In the genomic region with DNA sequence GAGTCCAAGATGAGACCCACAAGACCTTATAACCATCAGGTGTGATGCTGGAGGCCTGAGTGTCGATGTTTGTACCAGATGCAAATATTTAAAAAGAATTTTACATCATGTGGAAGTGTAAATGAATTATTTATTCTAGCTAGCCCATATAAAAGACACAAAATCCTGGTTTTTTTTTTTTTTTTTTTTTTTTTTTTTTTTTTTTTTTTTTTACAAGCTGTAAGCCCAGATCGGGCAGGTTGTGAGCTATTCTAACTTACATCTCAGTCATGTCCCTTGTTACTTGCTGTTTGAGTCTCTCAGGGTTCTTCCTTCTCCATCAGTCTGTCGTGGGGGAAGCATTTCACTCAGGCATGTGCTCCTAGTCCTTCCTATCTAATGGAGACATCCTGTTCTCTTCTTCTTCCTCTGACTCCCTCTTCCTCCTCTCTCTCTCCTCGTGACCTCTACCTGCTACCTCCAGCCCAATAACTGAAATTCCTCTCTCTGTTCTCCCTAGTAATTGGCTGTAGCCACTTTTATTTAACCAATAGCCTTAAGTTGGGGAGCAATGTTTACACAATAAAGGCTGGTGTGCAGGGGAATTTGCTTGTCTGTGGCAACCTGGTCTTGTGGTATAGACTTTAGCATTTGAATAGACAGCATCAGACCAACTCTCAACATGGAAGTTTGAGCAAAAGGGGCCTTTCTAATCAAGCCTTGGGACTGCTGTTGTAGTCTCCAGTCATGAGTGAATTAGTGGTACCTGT, we compare ENCODE assay signal across 3 mouse cellular contexts.
TF ChIP-seq lines count a peak whose summit lies in the region.

No protein-coding gene starts in this region.

TF ChIP-seq in CH12.LX, 34 proteins besides CTCF, POLR2A, EP300 and RAD21:
- no peak for TF ChIP-seq ELF1 (IDR thresholded peaks at IDR 0.05; ENCODE audit: low read depth, low read length)
- TF ChIP-seq ZNF384 (IDR thresholded peaks at IDR 0.05; ENCODE audit: low read depth, low read length), result peak; percentile 72

TF ChIP-seq in MEL, 35 proteins besides CTCF, POLR2A, EP300 and RAD21:
- TF ChIP-seq ZNF384 (IDR thresholded peaks at IDR 0.05; ENCODE audit: low read depth, low read length), result 0 out of 2 replicates have a peak, but pooled peaks have one; percentile 11
- no peak for TF ChIP-seq SMC3 (IDR thresholded peaks at IDR 0.05; ENCODE audit: low read depth, low read length)

TF ChIP-seq in myocyte, 11 proteins besides CTCF, POLR2A, EP300 and RAD21:
- TF ChIP-seq POLR2AphosphoS2 (IDR thresholded peaks at IDR 0.05; ENCODE audit: insufficient read length, low read depth) (no peak), MAX (IDR thresholded peaks at IDR 0.05; ENCODE audit: low read depth) (no peak), TCF12 (IDR thresholded peaks at IDR 0.05; ENCODE audit: insufficient read depth, poor library complexity, severe bottlenecking) (no peak), TCF3 (IDR thresholded peaks at IDR 0.05; ENCODE audit: insufficient read length, low read depth) (no peak), E2F4 (IDR thresholded peaks at IDR 0.05; ENCODE audit: insufficient read depth) (no peak), MYOG (IDR thresholded peaks at IDR 0.05; ENCODE audit: control insufficient read depth in 1 of 3, insufficient read depth in 1 of 3, insufficient read length in 2 of 3, low read depth in 2 of 3) (no peak), USF1 (IDR thresholded peaks at IDR 0.05; ENCODE audit: low read depth) (no peak), SRF (IDR thresholded peaks at IDR 0.05; ENCODE audit: control insufficient read depth, insufficient read length, low read depth) (no peak), REST (IDR thresholded peaks at IDR 0.05; ENCODE audit: insufficient read depth, insufficient read length) (no peak), MYOD1 (IDR thresholded peaks at IDR 0.05; ENCODE audit: control insufficient read depth in 1 of 3, insufficient read length in 2 of 3, low read depth in 2 of 3) (no peak), CEBPB (IDR thresholded peaks at IDR 0.05; ENCODE audit: insufficient read depth, poor library complexity, severe bottlenecking) (no peak)
